Mouse (Mus musculus) limb, embryonic 10.5 days (tissue): Measurements from ENCODE around the gene Zfp704. TPM values are rescaled to one million over a fixed set of nuclear protein-coding genes. Genes with fewer than 3 reads are reported as not detected.

Experiments used
- DNase-seq: peaks from one replicate; pipeline ENCODE4 v3.0.0-alpha.2; 2017; ENCODE audit warnings: low spot score
- H3K27ac ChIP-seq: fragments of 300-500 bp; sonication (generic); 2 replicates; pipeline ENCODE4 v1.5.1; 2016; ENCODE audit warnings: mild to moderate bottlenecking
- H3K27me3 ChIP-seq: fragments of 300-500 bp; sonication (generic); 2 replicates; pipeline ENCODE4 v1.6.1; 2016; ENCODE audit warnings: low read depth, mild to moderate bottlenecking; ENCODE audit not compliant: poor library complexity, severe bottlenecking
- H3K36me3 ChIP-seq: fragments of 300-500 bp; sonication (generic); 2 replicates; pipeline ENCODE4 v1.6.1; 2016; ENCODE audit warnings: mild to moderate bottlenecking, moderate library complexity
- H3K4me1 ChIP-seq: fragments of 300-500 bp; sonication (generic); 2 replicates; pipeline ENCODE4 v1.6.1; 2016
- H3K4me3 ChIP-seq: fragments of 300-500 bp; sonication (generic); 2 replicates; pipeline ENCODE4 v1.5.1; 2016; ENCODE audit warnings: mild to moderate bottlenecking, moderate library complexity
- H3K9me3 ChIP-seq: fragments of 300-500 bp; sonication (generic); replicated peaks from 2 replicates; pipeline ENCODE4 v1.6.1; 2016; ENCODE audit warnings: mild to moderate bottlenecking
- WGBS: fragments of 180-500 bp; shearing (Covaris S2); methylation state at CpG from one replicate; pipeline ENCODE4 v1.1.7; 2016; 5-methylcytosine and 5-hydroxymethylcytosine counted together
- polyA plus RNA-seq: library from polyadenylated mRNA; unstranded; fragments of >200 nt; fragmentation: Nextera tagmentation; extraction: Ambion mirVana; gene quantifications from 2 replicates; pipeline ENCODE4 v1.2.1, GENCODE M21; 2016

Gene Zfp704
- polyA plus RNA-seq, 1 experiment from 2014 or later, result 10.1 TPM

- Histone ChIP-seq H3K9me3 (no peaks in the 10 kb centered on the region), H3K4me1 (no peaks in the 10 kb centered on the region), H3K27ac (no peak overlapping the region), H3K4me3 (no peak overlapping the region), H3K36me3 (peaks cover 65% of the 10 kb centered on the region), H3K27me3 (no peaks in the 10 kb centered on the region)
- DNase-seq, result peak; percentile 24
- 93% methylated on average over 11 of the region's 11 CpGs for WGBS
Measured at GRCm38 (mm10) chr3:9439619-9440286, 170.1 kb downstream of the Zfp704 start.

GRCm38 (mm10) chr3:9436256-9436655 lies 173.6 kb downstream of the Zfp704 start:
- DNase-seq, result peak; percentile 9
- 92% methylated on average over 6 of the region's 6 CpGs for WGBS

GRCm38 (mm10) chr3:9434394-9435175 lies 175.3 kb downstream of the Zfp704 start:
- H3K4me3 ChIP-seq, result no peak overlapping the region
- WGBS, result 93% methylated on average over 14 of the region's 14 CpGs
- H3K27me3 ChIP-seq, result no peaks in the 10 kb centered on the region
- no peaks in the 10 kb centered on the region for H3K9me3 ChIP-seq
- H3K4me1 ChIP-seq, result no peaks in the 10 kb centered on the region
- H3K27ac ChIP-seq, result no peak overlapping the region
- peaks cover 49% of the 10 kb centered on the region for H3K36me3 ChIP-seq
- DNase-seq, result peak; percentile 16

More at GRCm38 (mm10) chr3:9436256-9436655, 173.6 kb downstream of the Zfp704 start:
- H3K4me1 ChIP-seq, result no peaks in the 10 kb centered on the region
- H3K27ac ChIP-seq, result no peak overlapping the region
- H3K27me3 ChIP-seq, result no peaks in the 10 kb centered on the region
- H3K9me3 ChIP-seq, result no peaks in the 10 kb centered on the region
- H3K4me3 ChIP-seq, result no peak overlapping the region
- peaks cover 57% of the 10 kb centered on the region for H3K36me3 ChIP-seq

- Histone ChIP-seq H3K27ac (no peak overlapping the region), H3K27me3 (no peaks in the 10 kb centered on the region), H3K4me1 (no peaks in the 10 kb centered on the region), H3K36me3 (peaks cover 33% of the 10 kb centered on the region), H3K4me3 (no peak overlapping the region), H3K9me3 (no peaks in the 10 kb centered on the region)
- DNase-seq, result no peak
- WGBS, result 93% methylated on average over 16 of the region's 16 CpGs
Measured at GRCm38 (mm10) chr3:9432796-9433526, 176.9 kb downstream of the Zfp704 start.

GRCm38 (mm10) chr3:9432226-9432625 lies 177.7 kb downstream of the Zfp704 start:
- Histone ChIP-seq H3K9me3 (no peaks in the 10 kb centered on the region), H3K4me1 (no peaks in the 10 kb centered on the region), H3K4me3 (no peak overlapping the region), H3K36me3 (peaks cover 25% of the 10 kb centered on the region), H3K27ac (no peak overlapping the region), H3K27me3 (no peaks in the 10 kb centered on the region)
- no peak for DNase-seq
- WGBS, result 86% methylated on average over 3 of the region's 3 CpGs

GRCm38 (mm10) chr3:9429946-9430345 lies 179.9 kb downstream of the Zfp704 start:
- H3K36me3 ChIP-seq, result peaks cover 4% of the 10 kb centered on the region; the same call in 1 of the 2 replicates
- no peak overlapping the region for H3K27ac ChIP-seq
- 86% methylated on average over 3 of the region's 3 CpGs for WGBS
- no peaks in the 10 kb centered on the region for H3K9me3 ChIP-seq
- H3K4me3 ChIP-seq, result no peak overlapping the region
- DNase-seq, result no peak
- no peaks in the 10 kb centered on the region for H3K27me3 ChIP-seq
- H3K4me1 ChIP-seq, result no peaks in the 10 kb centered on the region

- H3K27me3 ChIP-seq, result no peaks in the 10 kb centered on the region
- no peak overlapping the region for H3K4me3 ChIP-seq
- no peaks in the 10 kb centered on the region for H3K4me1 ChIP-seq
- DNase-seq, result no peak
- no peaks in the 10 kb centered on the region for H3K9me3 ChIP-seq
- WGBS, result 96% methylated on average over 4 of the region's 4 CpGs
- H3K36me3 ChIP-seq, result no peaks in the 10 kb centered on the region
- H3K27ac ChIP-seq, result no peak overlapping the region
Measured at GRCm38 (mm10) chr3:9427826-9428225, 182.1 kb downstream of the Zfp704 start.

- no peaks in the 10 kb centered on the region for H3K4me1 ChIP-seq
- no peaks in the 10 kb centered on the region for H3K36me3 ChIP-seq
- H3K27ac ChIP-seq, result no peak overlapping the region
- no peak overlapping the region for H3K4me3 ChIP-seq
- DNase-seq, result no peak
- no peaks in the 10 kb centered on the region for H3K9me3 ChIP-seq
- 96% methylated on average over 5 of the region's 5 CpGs for WGBS
- H3K27me3 ChIP-seq, result no peaks in the 10 kb centered on the region
Measured at GRCm38 (mm10) chr3:9425661-9426060, 184.2 kb downstream of the Zfp704 start.

- WGBS, result 91% methylated on average over 6 of the region's 6 CpGs
Measured at GRCm38 (mm10) chr3:9424637-9425036, 185.2 kb downstream of the Zfp704 start.

GRCm38 (mm10) chr3:9423669-9424068 lies 186.2 kb downstream of the Zfp704 start:
- H3K9me3 ChIP-seq, result no peaks in the 10 kb centered on the region
- no peaks in the 10 kb centered on the region for H3K4me1 ChIP-seq
- H3K36me3 ChIP-seq, result no peaks in the 10 kb centered on the region
- 94% methylated on average over 6 of the region's 6 CpGs for WGBS
- no peak for DNase-seq
- H3K4me3 ChIP-seq, result no peak overlapping the region
- no peak overlapping the region for H3K27ac ChIP-seq
- H3K27me3 ChIP-seq, result no peaks in the 10 kb centered on the region

More at GRCm38 (mm10) chr3:9424637-9425036, 185.2 kb downstream of the Zfp704 start:
- Histone ChIP-seq H3K27me3 (no peaks in the 10 kb centered on the region), H3K27ac (no peak overlapping the region), H3K9me3 (no peaks in the 10 kb centered on the region), H3K4me3 (no peak overlapping the region), H3K36me3 (no peaks in the 10 kb centered on the region), H3K4me1 (no peaks in the 10 kb centered on the region)
- DNase-seq, result no peak

- DNase-seq, result no peak
- Histone ChIP-seq H3K27ac (no peak overlapping the region), H3K4me3 (no peak overlapping the region), H3K4me1 (peaks cover 6% of the 10 kb centered on the region), H3K9me3 (no peaks in the 10 kb centered on the region), H3K36me3 (no peaks in the 10 kb centered on the region), H3K27me3 (no peaks in the 10 kb centered on the region)
- WGBS, result 85% methylated on average over 4 of the region's 4 CpGs
Measured at GRCm38 (mm10) chr3:9408896-9409295, 201.0 kb downstream of the Zfp704 start.

- H3K4me3 ChIP-seq, result no peak overlapping the region
- H3K27me3 ChIP-seq, result no peaks in the 10 kb centered on the region
- no peaks in the 10 kb centered on the region for H3K36me3 ChIP-seq
- WGBS, result 85% methylated on average over 10 of the region's 10 CpGs
- H3K4me1 ChIP-seq, result peaks cover 9% of the 10 kb centered on the region
- no peak for DNase-seq
- H3K27ac ChIP-seq, result no peak overlapping the region
- H3K9me3 ChIP-seq, result no peaks in the 10 kb centered on the region
Measured at GRCm38 (mm10) chr3:9407801-9408200, 202.1 kb downstream of the Zfp704 start.

GRCm38 (mm10) chr3:9407119-9407546 lies 202.8 kb downstream of the Zfp704 start:
- Histone ChIP-seq H3K4me3 (no peak overlapping the region), H3K27ac (no peak overlapping the region), H3K9me3 (no peaks in the 10 kb centered on the region), H3K4me1 (peaks cover 14% of the 10 kb centered on the region), H3K36me3 (no peaks in the 10 kb centered on the region), H3K27me3 (no peaks in the 10 kb centered on the region)
- no peak for DNase-seq
- 74% methylated on average over 9 of the region's 9 CpGs for WGBS
